Mouse (Mus musculus): Measurements from ENCODE around the gene Gm10260. TPM values are rescaled to one million over a fixed set of nuclear protein-coding genes. Genes with fewer than 3 reads are reported as not detected.

Gm10260 gene
- total and polyA plus RNA-seq, 2 experiments from 2014 or later: 4.3 to 20.2 TPM

GRCm38 (mm10) chr13:97735931-97736330, 24.5 kb downstream of the Gm10260 start:
- Histone ChIP-seq H3K4me2 (ENCODE audit: low read depth, low read length, poor library complexity, severe bottlenecking) (no peak overlapping the region), H3K9me3 (ENCODE audit: low read length) (no peaks in the 10 kb centered on the region), H3K4me3 (ENCODE audit: low read depth, low read length) (no peak overlapping the region), H3K9ac (replicated peaks; ENCODE audit: low read length, poor library complexity, severe bottlenecking) (no peak overlapping the region), H3K36me3 (ENCODE audit: insufficient read depth, low read length) (no peaks in the 10 kb centered on the region), H3K27me3 (ENCODE audit: insufficient read depth, low read length) (no peaks in the 10 kb centered on the region), H3K27ac (ENCODE audit: low read depth, low read length) (no peak overlapping the region), H3K4me1 (ENCODE audit: insufficient read depth, low read length) (no peaks in the 10 kb centered on the region)
- WGBS: 87% methylated on average over 6 of the region's 6 CpGs
- DNase-seq (ENCODE audit: low spot score): no peak
- no peak for ATAC-seq (ENCODE audit: low FRiP score)
- TF ChIP-seq CTCF (IDR thresholded peaks at IDR 0.05): no peak

- Histone ChIP-seq H3K4me3 (ENCODE audit: low read depth, low read length) (no peak overlapping the region), H3K27me3 (ENCODE audit: insufficient read depth, low read length) (no peaks in the 10 kb centered on the region), H3K9ac (replicated peaks; ENCODE audit: low read length, poor library complexity, severe bottlenecking) (no peak overlapping the region), H3K9me3 (ENCODE audit: low read length) (no peaks in the 10 kb centered on the region), H3K36me3 (ENCODE audit: insufficient read depth, low read length) (no peaks in the 10 kb centered on the region), H3K4me2 (ENCODE audit: low read depth, low read length, poor library complexity, severe bottlenecking) (no peak overlapping the region), H3K27ac (ENCODE audit: low read depth, low read length) (no peak overlapping the region), H3K4me1 (ENCODE audit: insufficient read depth, low read length) (no peaks in the 10 kb centered on the region)
- no peak for TF ChIP-seq CTCF (IDR thresholded peaks at IDR 0.05)
- 94% methylated on average over 3 of the region's 3 CpGs for WGBS
- DNase-seq (ENCODE audit: low spot score) (no peak), ATAC-seq (ENCODE audit: low FRiP score) (no peak)
Measured at GRCm38 (mm10) chr13:97734760-97735159, 25.7 kb downstream of the Gm10260 start.

- H3K4me3 ChIP-seq (ENCODE audit: low read depth, low read length): no peak overlapping the region
- 72% methylated on average over 11 of the region's 11 CpGs for WGBS
- no peak overlapping the region for H3K4me2 ChIP-seq (ENCODE audit: low read depth, low read length, poor library complexity, severe bottlenecking)
- H3K36me3 ChIP-seq (ENCODE audit: insufficient read depth, low read length): no peaks in the 10 kb centered on the region
- DNase-seq (ENCODE audit: low spot score) (no peak), ATAC-seq (ENCODE audit: low FRiP score) (no peak)
- no peak overlapping the region for H3K27ac ChIP-seq (ENCODE audit: low read depth, low read length)
- no peaks in the 10 kb centered on the region for H3K27me3 ChIP-seq (ENCODE audit: insufficient read depth, low read length)
- H3K9me3 ChIP-seq (ENCODE audit: low read length): no peaks in the 10 kb centered on the region
- no peak for TF ChIP-seq CTCF (IDR thresholded peaks at IDR 0.05)
- H3K4me1 ChIP-seq (ENCODE audit: insufficient read depth, low read length): no peaks in the 10 kb centered on the region
- H3K9ac ChIP-seq (replicated peaks; ENCODE audit: low read length, poor library complexity, severe bottlenecking): no peak overlapping the region
Measured at GRCm38 (mm10) chr13:97725160-97725825, 35.1 kb downstream of the Gm10260 start.

GRCm38 (mm10) chr13:97724551-97724950, 35.9 kb downstream of the Gm10260 start:
- Histone ChIP-seq H3K9me3 (ENCODE audit: low read length) (no peaks in the 10 kb centered on the region), H3K4me3 (ENCODE audit: low read depth, low read length) (no peak overlapping the region), H3K9ac (replicated peaks; ENCODE audit: low read length, poor library complexity, severe bottlenecking) (no peak overlapping the region), H3K27me3 (ENCODE audit: insufficient read depth, low read length) (no peaks in the 10 kb centered on the region), H3K4me1 (ENCODE audit: insufficient read depth, low read length) (no peaks in the 10 kb centered on the region), H3K36me3 (ENCODE audit: insufficient read depth, low read length) (no peaks in the 10 kb centered on the region), H3K27ac (ENCODE audit: low read depth, low read length) (no peak overlapping the region), H3K4me2 (ENCODE audit: low read depth, low read length, poor library complexity, severe bottlenecking) (no peak overlapping the region)
- no peak for DNase-seq (ENCODE audit: low spot score)
- ATAC-seq (ENCODE audit: low FRiP score): no peak
- TF ChIP-seq CTCF (IDR thresholded peaks at IDR 0.05): no peak
- WGBS: 61% methylated on average over 6 of the region's 6 CpGs

- Histone ChIP-seq H3K27ac (ENCODE audit: low read depth, low read length) (no peak overlapping the region), H3K4me1 (ENCODE audit: insufficient read depth, low read length) (no peaks in the 10 kb centered on the region), H3K27me3 (ENCODE audit: insufficient read depth, low read length) (no peaks in the 10 kb centered on the region), H3K4me2 (ENCODE audit: low read depth, low read length, poor library complexity, severe bottlenecking) (no peak overlapping the region), H3K36me3 (ENCODE audit: insufficient read depth, low read length) (no peaks in the 10 kb centered on the region), H3K9me3 (ENCODE audit: low read length) (no peaks in the 10 kb centered on the region), H3K9ac (replicated peaks; ENCODE audit: low read length, poor library complexity, severe bottlenecking) (no peak overlapping the region), H3K4me3 (ENCODE audit: low read depth, low read length) (no peak overlapping the region)
- ATAC-seq (ENCODE audit: low FRiP score) (no peak), DNase-seq (ENCODE audit: low spot score) (no peak)
- WGBS: 69% methylated on average over 8 of the region's 8 CpGs
- TF ChIP-seq CTCF (IDR thresholded peaks at IDR 0.05): no peak
Measured at GRCm38 (mm10) chr13:97712506-97713275, 47.7 kb downstream of the Gm10260 start.

- Histone ChIP-seq H3K27ac (ENCODE audit: low read depth, low read length) (no peak overlapping the region), H3K4me2 (ENCODE audit: low read depth, low read length, poor library complexity, severe bottlenecking) (no peak overlapping the region), H3K4me1 (ENCODE audit: insufficient read depth, low read length) (no peaks in the 10 kb centered on the region), H3K36me3 (ENCODE audit: insufficient read depth, low read length) (no peaks in the 10 kb centered on the region), H3K9me3 (ENCODE audit: low read length) (no peaks in the 10 kb centered on the region), H3K4me3 (ENCODE audit: low read depth, low read length) (no peak overlapping the region), H3K9ac (replicated peaks; ENCODE audit: low read length, poor library complexity, severe bottlenecking) (no peak overlapping the region), H3K27me3 (ENCODE audit: insufficient read depth, low read length) (no peaks in the 10 kb centered on the region)
- WGBS: 89% methylated on average over 2 of the region's 2 CpGs
- ATAC-seq (ENCODE audit: low FRiP score) (no peak), DNase-seq (ENCODE audit: low spot score) (no peak)
- no peak for TF ChIP-seq CTCF (IDR thresholded peaks at IDR 0.05)
Measured at GRCm38 (mm10) chr13:97711510-97711909, 48.9 kb downstream of the Gm10260 start.

Measured in midbrain, postnatal 0 days (tissue).